Mouse (Mus musculus) lung, postnatal 36 days (tissue): ENCODE results near the gene B3gnt6.

ENCODE experiments used
- DNase-seq: peaks from one replicate; pipeline ENCODE4 v3.0.0; 2022; ENCODE audit warnings: mixed read lengths

Gene B3gnt6

DNA sequence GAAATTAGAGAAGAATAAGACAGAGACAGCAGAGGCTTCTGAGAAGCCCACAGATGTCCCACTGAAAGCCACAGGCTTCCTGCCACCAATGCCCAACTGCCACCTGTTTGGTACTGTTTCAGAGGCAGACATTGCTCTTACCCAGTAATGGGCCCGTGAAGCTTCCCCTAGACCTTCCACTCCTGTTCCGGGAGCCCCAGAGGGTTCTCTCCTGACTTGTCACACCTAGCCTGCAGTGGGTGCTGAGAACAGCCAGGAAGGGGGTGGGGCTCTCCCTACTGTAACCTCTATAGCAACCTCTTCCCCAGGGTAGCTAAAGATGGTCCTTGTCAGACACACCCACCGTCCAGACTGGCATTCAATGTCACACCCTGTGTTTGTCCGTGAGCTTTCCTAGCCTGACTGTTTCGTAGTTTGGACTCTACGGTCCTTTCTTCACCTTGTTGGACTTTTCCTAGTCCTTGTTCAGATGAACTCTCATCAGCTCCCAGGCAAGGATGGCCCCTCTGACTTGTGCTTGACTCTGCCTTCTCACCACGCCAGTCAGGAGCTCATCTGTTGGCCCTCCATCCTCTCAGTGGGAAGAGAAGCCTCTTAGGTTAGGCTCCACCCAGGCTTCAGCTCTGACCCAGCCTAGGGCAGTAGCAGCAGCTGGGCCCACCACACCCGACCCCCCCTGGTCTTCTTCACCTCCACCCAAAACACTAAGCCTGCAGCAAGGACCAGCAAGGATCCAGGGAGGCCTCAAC is 22.8 kb downstream of the B3gnt6 start:
- no peak for DNase-seq

- no peak for DNase-seq
These were observed 24.2 kb downstream of the B3gnt6 start for GRCm38 (mm10) chr7:98174883-98175755.

GRCm38 (mm10) chr7:98173408-98173807 is 25.9 kb downstream of the B3gnt6 start:
- DNase-seq = no peak

DNA sequence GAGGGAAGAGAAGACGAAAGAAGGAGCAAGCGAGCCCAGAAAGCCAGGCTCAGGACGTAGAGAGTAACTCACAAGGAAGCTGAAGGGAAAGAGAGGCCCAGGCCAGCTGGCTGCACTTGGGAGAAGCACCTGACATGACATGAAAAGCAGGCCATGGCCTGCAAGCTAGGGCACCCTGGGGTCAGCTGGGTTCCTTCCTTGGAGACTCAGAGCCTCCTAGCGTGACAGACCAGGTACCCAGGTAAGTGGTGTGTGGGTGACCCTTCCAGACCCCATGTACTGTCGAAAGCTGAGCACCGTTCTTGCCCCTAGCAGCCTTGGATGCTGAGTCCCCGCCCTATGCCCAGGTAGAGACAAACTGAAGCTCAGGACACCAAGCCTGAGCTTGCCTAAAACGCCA is 26.6 kb downstream of the B3gnt6 start:
- no peak for DNase-seq

- peak; percentile 70 for DNase-seq
These were observed 27.9 kb downstream of the B3gnt6 start for GRCm38 (mm10) chr7:98171141-98172073.

GRCm38 (mm10) chr7:98164999-98165528 is 34.2 kb downstream of the B3gnt6 start:
- peak; percentile 61 for DNase-seq

DNA sequence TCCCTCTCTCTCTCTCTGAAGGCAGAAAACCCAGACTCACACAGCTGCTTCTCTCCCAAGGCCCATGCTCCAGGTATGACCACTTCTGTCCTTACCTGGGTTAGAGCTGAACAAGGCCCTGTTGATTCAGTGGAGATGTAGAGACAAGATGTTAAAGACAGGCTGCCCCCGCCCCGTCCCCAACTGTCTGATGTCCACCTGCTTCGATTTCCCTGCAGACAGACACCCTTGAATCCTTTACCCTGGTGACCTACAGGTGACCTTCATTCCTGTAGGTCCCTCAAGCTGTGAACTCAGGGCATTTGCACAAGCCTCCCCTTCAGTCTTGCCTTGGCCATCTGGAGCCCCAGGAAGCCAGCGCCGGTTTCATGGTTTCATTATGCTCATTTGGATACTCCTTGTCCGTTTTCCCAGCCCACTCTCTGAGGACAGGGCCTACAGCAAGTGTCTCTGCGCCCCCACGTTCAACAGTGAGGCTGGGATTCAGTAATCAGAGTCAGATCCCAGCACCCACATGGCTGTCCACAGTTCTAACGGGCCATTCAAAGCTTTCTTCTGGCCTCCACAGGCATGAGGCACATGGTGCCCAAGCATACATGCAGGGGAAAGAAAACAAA is 34.8 kb downstream of the B3gnt6 start:
- DNase-seq = no peak

- DNase-seq = peak; percentile 63
These were observed 35.6 kb downstream of the B3gnt6 start for GRCm38 (mm10) chr7:98163700-98164099.

DNA sequence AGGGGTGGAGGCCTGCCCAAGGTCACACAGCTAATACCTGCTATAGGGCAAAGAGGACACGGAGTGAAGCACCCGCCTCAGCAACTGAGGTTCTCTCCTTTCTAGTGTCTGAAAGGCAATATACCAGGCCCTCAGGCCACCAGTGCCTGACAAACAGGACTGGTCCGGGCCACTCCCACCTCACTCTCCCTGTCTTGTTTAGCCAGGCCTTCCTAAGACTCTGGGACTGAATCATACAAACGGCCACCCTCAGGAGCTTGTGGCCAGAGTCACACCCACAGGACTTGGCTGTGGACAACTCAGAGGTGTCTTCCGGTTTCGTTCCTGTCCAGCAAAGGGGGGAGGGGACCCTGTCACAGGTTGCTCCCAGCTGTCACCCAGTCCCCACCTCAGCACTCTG is 37.0 kb downstream of the B3gnt6 start:
- DNase-seq = peak; percentile 29

- peak; percentile 50 for DNase-seq
These were observed 39.1 kb downstream of the B3gnt6 start for GRCm38 (mm10) chr7:98160041-98160740.

DNA sequence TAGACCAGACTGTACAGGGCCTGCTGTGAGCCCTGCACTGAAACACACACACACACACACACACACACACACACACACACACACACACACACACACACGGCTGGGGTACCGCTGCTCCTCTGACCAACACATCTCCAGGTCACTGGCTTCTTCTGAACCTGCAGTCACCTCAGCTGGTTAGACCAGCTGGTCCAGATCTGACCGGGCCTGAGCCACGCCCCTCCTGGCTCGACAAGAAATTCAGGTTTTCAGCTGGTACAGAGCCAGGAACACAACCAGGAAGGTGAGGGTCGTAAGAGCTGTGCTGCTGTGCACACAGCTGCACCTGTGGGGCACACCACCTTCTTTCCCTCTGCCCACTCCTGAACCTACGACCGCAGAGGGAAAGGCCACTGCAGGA is 40.8 kb downstream of the B3gnt6 start:
- peak; percentile 85 for DNase-seq

DNA sequence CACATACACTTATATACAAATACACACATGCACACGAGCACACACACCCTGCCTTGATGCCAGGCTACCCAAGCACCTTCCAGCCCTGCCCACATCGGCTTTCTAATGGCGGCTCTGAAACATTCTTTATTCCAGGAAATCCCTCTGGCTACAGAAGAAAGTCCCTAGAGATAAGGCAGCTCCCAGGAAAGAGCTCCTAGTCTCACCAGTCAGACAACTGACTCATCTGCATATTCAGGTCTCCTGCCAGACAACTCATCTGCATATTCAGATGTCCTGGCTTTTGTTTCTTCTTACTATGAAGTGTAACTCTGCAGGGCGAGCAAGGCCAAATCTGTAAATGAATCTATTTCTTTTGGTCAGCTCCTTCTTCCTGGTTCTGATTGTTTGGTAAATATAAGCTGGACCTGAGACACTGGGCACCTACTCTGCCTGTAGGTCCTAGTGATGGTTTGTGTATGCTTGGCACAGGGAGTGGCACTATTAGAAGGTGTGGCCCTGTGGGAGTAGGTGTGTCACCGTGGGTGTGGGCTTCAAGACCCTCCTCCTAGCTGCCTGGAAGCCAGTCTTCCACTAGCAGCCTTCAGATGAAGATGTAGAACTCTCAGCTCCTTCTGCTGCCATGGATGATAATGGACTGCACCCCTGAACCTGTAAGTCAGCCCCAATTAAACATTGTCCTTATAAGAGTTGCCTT is 41.5 kb downstream of the B3gnt6 start:
- no peak for DNase-seq

- DNase-seq = no peak
These were observed 43.0 kb downstream of the B3gnt6 start for GRCm38 (mm10) chr7:98156280-98156665.

GRCm38 (mm10) chr7:98155546-98156279 is 43.6 kb downstream of the B3gnt6 start:
- peak; percentile 88 for DNase-seq

- DNase-seq = no peak
These were observed 45.4 kb downstream of the B3gnt6 start for GRCm38 (mm10) chr7:98153892-98154291.

DNA sequence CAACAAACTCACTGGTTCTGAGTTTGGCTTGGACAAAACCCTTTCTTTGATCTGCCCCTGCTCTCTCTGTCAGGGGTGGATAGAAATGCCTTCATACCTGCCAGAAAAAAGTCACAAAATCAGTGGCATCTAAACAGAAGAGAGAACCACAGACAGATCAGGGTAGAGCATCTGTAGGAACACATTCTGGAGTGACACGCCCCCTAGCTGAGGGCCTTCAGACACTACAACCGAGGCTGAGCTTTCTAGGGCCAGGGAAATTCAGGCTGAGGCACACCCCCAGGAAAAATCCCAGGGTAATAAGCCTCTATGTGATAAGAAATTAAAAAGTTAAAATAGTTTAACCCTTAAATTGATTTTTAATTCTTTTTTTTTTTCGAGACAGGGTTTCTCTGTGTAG is 45.9 kb downstream of the B3gnt6 start:
- no peak for DNase-seq

- no peak for DNase-seq
These were observed 46.9 kb downstream of the B3gnt6 start for GRCm38 (mm10) chr7:98152400-98152799.

- no peak for DNase-seq
These were observed 48.8 kb downstream of the B3gnt6 start for GRCm38 (mm10) chr7:98150525-98150924.

- DNase-seq = no peak
These were observed 49.5 kb downstream of the B3gnt6 start for GRCm38 (mm10) chr7:98149802-98150201.
